Mouse (Mus musculus): ENCODE measurements around the gene Slc22a16. TPM values are rescaled to one million over a fixed set of nuclear protein-coding genes. Genes with fewer than 3 reads are reported as not detected.

Gene Slc22a16
- polyA plus RNA-seq, 1 experiment from 2014 or later, result not detected

- H3K4me2 ChIP-seq (ENCODE audit: low read depth, low read length), result no peak overlapping the region
- peaks cover 7% of the 10 kb centered on the region for H3K4me1 ChIP-seq (replicated peaks; ENCODE audit: control insufficient read depth, insufficient read depth, low read length)
- no peak overlapping the region for H3K27ac ChIP-seq (ENCODE audit: low read length)
- no peaks in the 10 kb centered on the region for H3K9me3 ChIP-seq (ENCODE audit: control insufficient read depth, low read length)
- no peaks in the 10 kb centered on the region for H3K36me3 ChIP-seq (ENCODE audit: control insufficient read depth, insufficient read depth, low read length)
- no peak for ATAC-seq (ENCODE audit: low read depth)
- H3K4me3 ChIP-seq (ENCODE audit: low read length), result no peak overlapping the region
- H3K9ac ChIP-seq (ENCODE audit: low read length), result no peak overlapping the region
- no peaks in the 10 kb centered on the region for H3K27me3 ChIP-seq (ENCODE audit: control insufficient read depth, insufficient read depth, low read depth, low read length)
- 70% methylated on average over 9 of the region's 9 CpGs for WGBS
Observed at GRCm38 (mm10) chr10:40630961-40631360, 60.8 kb downstream of the Slc22a16 start.

DNA sequence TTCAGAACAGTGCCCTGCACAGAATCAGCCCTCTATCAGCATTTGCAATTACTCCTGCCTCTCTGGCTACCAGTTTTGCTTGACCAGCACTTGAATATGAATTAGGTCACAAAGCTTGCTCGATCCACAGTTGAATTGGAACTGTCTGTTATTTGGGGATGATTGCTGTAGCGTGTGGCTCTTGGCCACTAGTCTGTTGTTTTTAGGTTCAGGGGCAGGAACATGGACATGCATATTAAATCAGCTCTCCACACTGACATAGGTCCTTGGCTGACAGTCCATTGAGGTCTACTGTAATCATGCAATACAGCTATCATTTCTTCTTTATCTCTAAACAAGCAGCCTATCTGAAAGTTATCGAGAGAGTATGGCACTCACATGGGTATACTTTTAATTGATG is 62.0 kb downstream of the Slc22a16 start:
- Histone ChIP-seq H3K9me3 (ENCODE audit: control insufficient read depth, low read length) (no peaks in the 10 kb centered on the region), H3K27me3 (ENCODE audit: control insufficient read depth, insufficient read depth, low read depth, low read length) (no peaks in the 10 kb centered on the region), H3K4me3 (ENCODE audit: low read length) (no peak overlapping the region), H3K4me1 (replicated peaks; ENCODE audit: control insufficient read depth, insufficient read depth, low read length) (peaks cover 7% of the 10 kb centered on the region), H3K4me2 (ENCODE audit: low read depth, low read length) (no peak overlapping the region), H3K9ac (ENCODE audit: low read length) (no peak overlapping the region), H3K27ac (ENCODE audit: low read length) (no peak overlapping the region), H3K36me3 (ENCODE audit: control insufficient read depth, insufficient read depth, low read length) (no peaks in the 10 kb centered on the region)
- WGBS, result 79% methylated on average over 3 of the region's 3 CpGs
- ATAC-seq (ENCODE audit: low read depth), result no peak

GRCm38 (mm10) chr10:40637331-40637730 is 67.2 kb downstream of the Slc22a16 start:
- H3K4me2 ChIP-seq (ENCODE audit: low read depth, low read length), result no peak overlapping the region
- 40% methylated on average over 10 of the region's 10 CpGs for WGBS

GRCm38 (mm10) chr10:40638276-40638675 is 68.1 kb downstream of the Slc22a16 start:
- H3K4me2 ChIP-seq (ENCODE audit: low read depth, low read length), result no peak overlapping the region
- H3K9ac ChIP-seq (ENCODE audit: low read length), result peak overlapping the region; percentile 16; the same call in 1 of the 2 replicates

More at GRCm38 (mm10) chr10:40637331-40637730, 67.2 kb downstream of the Slc22a16 start:
- no peaks in the 10 kb centered on the region for H3K9me3 ChIP-seq (ENCODE audit: control insufficient read depth, low read length)
- H3K27me3 ChIP-seq (ENCODE audit: control insufficient read depth, insufficient read depth, low read depth, low read length), result no peaks in the 10 kb centered on the region
- H3K4me1 ChIP-seq (replicated peaks; ENCODE audit: control insufficient read depth, insufficient read depth, low read length), result peaks cover 3% of the 10 kb centered on the region
- H3K9ac ChIP-seq (ENCODE audit: low read length), result no peak overlapping the region
- no peak for ATAC-seq (ENCODE audit: low read depth)
- no peak overlapping the region for H3K27ac ChIP-seq (ENCODE audit: low read length)
- H3K36me3 ChIP-seq (ENCODE audit: control insufficient read depth, insufficient read depth, low read length), result no peaks in the 10 kb centered on the region
- H3K4me3 ChIP-seq (ENCODE audit: low read length), result no peak overlapping the region

GRCm38 (mm10) chr10:40638823-40639819 is 69.0 kb downstream of the Slc22a16 start:
- no peak overlapping the region for H3K4me2 ChIP-seq (ENCODE audit: low read depth, low read length)
- H3K4me1 ChIP-seq (replicated peaks; ENCODE audit: control insufficient read depth, insufficient read depth, low read length), result peaks cover 5% of the 10 kb centered on the region
- H3K27ac ChIP-seq (ENCODE audit: low read length), result no peak overlapping the region
- no peaks in the 10 kb centered on the region for H3K9me3 ChIP-seq (ENCODE audit: control insufficient read depth, low read length)
- H3K36me3 ChIP-seq (ENCODE audit: control insufficient read depth, insufficient read depth, low read length), result no peaks in the 10 kb centered on the region
- H3K4me3 ChIP-seq (ENCODE audit: low read length), result no peak overlapping the region
- no peak for ATAC-seq (ENCODE audit: low read depth)
- no peaks in the 10 kb centered on the region for H3K27me3 ChIP-seq (ENCODE audit: control insufficient read depth, insufficient read depth, low read depth, low read length)
- WGBS, result 68% methylated on average over 26 of the region's 26 CpGs
- peak overlapping the region; percentile 11; the same call in 1 of the 2 replicates for H3K9ac ChIP-seq (ENCODE audit: low read length)

More at GRCm38 (mm10) chr10:40638276-40638675, 68.1 kb downstream of the Slc22a16 start:
- Histone ChIP-seq H3K9me3 (ENCODE audit: control insufficient read depth, low read length) (no peaks in the 10 kb centered on the region), H3K4me1 (replicated peaks; ENCODE audit: control insufficient read depth, insufficient read depth, low read length) (peaks cover 3% of the 10 kb centered on the region), H3K36me3 (ENCODE audit: control insufficient read depth, insufficient read depth, low read length) (no peaks in the 10 kb centered on the region), H3K27ac (ENCODE audit: low read length) (no peak overlapping the region), H3K4me3 (ENCODE audit: low read length) (no peak overlapping the region), H3K27me3 (ENCODE audit: control insufficient read depth, insufficient read depth, low read depth, low read length) (no peaks in the 10 kb centered on the region)
- 64% methylated on average over 7 of the region's 7 CpGs for WGBS
- ATAC-seq (ENCODE audit: low read depth), result no peak

DNA sequence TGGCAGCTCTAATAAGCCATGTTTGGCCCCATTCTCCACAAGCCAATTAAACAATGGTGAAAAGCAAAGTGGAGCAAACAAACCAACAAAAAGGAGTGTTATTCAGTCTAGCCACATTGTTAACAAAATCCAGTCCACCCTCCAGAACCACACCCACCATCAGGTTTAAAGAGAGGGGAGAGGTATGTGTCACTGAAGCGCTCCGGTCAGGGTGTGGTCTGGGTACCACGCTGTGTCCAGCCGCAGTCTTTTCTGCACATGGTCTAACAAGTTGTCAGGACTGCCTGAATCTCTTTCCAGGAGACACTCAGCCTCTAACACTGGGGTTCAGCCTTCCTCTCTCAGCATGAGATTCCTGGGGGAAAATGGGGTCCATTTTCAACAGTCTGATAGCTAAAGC is 70.3 kb downstream of the Slc22a16 start:
- Histone ChIP-seq H3K27me3 (ENCODE audit: control insufficient read depth, insufficient read depth, low read depth, low read length) (no peaks in the 10 kb centered on the region), H3K4me2 (ENCODE audit: low read depth, low read length) (no peak overlapping the region), H3K9me3 (ENCODE audit: control insufficient read depth, low read length) (no peaks in the 10 kb centered on the region), H3K4me1 (replicated peaks; ENCODE audit: control insufficient read depth, insufficient read depth, low read length) (peaks cover 7% of the 10 kb centered on the region), H3K36me3 (ENCODE audit: control insufficient read depth, insufficient read depth, low read length) (no peaks in the 10 kb centered on the region), H3K27ac (ENCODE audit: low read length) (no peak overlapping the region), H3K9ac (ENCODE audit: low read length) (no peak overlapping the region), H3K4me3 (ENCODE audit: low read length) (no peak overlapping the region)
- 92% methylated on average over 4 of the region's 4 CpGs for WGBS
- no peak for ATAC-seq (ENCODE audit: low read depth)

GRCm38 (mm10) chr10:40641901-40642300 is 71.8 kb downstream of the Slc22a16 start:
- H3K27me3 ChIP-seq (ENCODE audit: control insufficient read depth, insufficient read depth, low read depth, low read length), result no peaks in the 10 kb centered on the region
- ATAC-seq (ENCODE audit: low read depth), result no peak
- H3K9me3 ChIP-seq (ENCODE audit: control insufficient read depth, low read length), result no peaks in the 10 kb centered on the region
- WGBS, result 85% methylated on average over 7 of the region's 7 CpGs
- H3K27ac ChIP-seq (ENCODE audit: low read length), result no peak overlapping the region
- no peaks in the 10 kb centered on the region for H3K36me3 ChIP-seq (ENCODE audit: control insufficient read depth, insufficient read depth, low read length)
- no peak overlapping the region for H3K9ac ChIP-seq (ENCODE audit: low read length)
- no peak overlapping the region for H3K4me3 ChIP-seq (ENCODE audit: low read length)
- peaks cover 7% of the 10 kb centered on the region for H3K4me1 ChIP-seq (replicated peaks; ENCODE audit: control insufficient read depth, insufficient read depth, low read length)
- H3K4me2 ChIP-seq (ENCODE audit: low read depth, low read length), result no peak overlapping the region

- H3K27ac ChIP-seq (ENCODE audit: low read length), result no peak overlapping the region
- 64% methylated on average over 5 of the region's 5 CpGs for WGBS
- no peak overlapping the region for H3K4me2 ChIP-seq (ENCODE audit: low read depth, low read length)
- no peak overlapping the region for H3K4me3 ChIP-seq (ENCODE audit: low read length)
- no peaks in the 10 kb centered on the region for H3K36me3 ChIP-seq (ENCODE audit: control insufficient read depth, insufficient read depth, low read length)
- peaks cover 6% of the 10 kb centered on the region for H3K4me1 ChIP-seq (replicated peaks; ENCODE audit: control insufficient read depth, insufficient read depth, low read length)
- H3K27me3 ChIP-seq (ENCODE audit: control insufficient read depth, insufficient read depth, low read depth, low read length), result no peaks in the 10 kb centered on the region
- H3K9me3 ChIP-seq (ENCODE audit: control insufficient read depth, low read length), result no peaks in the 10 kb centered on the region
- no peak for ATAC-seq (ENCODE audit: low read depth)
- H3K9ac ChIP-seq (ENCODE audit: low read length), result no peak overlapping the region
Observed at GRCm38 (mm10) chr10:40643126-40643525, 73.0 kb downstream of the Slc22a16 start.

DNA sequence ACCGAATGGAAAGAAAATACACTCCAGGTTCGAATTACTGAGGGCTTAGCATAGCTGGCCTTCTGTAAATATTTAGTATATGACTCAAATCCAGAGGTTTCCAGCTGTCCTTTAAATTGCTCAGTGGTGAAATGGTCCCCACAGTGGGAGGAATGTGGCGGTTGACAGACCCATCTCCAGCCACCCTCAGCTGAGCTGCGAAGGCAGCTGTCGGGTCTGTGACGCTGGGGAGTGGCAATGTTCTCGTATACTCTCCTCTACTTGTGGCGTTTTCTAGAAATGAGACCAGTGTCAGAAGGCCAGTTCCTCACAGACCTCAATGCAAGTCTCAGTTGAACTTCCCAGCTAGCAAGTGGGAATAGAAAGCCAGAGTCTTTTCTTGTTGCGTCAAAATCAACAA is 74.3 kb downstream of the Slc22a16 start:
- H3K36me3 ChIP-seq (ENCODE audit: control insufficient read depth, insufficient read depth, low read length), result no peaks in the 10 kb centered on the region
- H3K27ac ChIP-seq (ENCODE audit: low read length), result no peak overlapping the region; the same call in 1 of the 2 replicates
- H3K4me3 ChIP-seq (ENCODE audit: low read length), result no peak overlapping the region
- H3K4me2 ChIP-seq (ENCODE audit: low read depth, low read length), result peak overlapping the region; percentile 13; the same call in 1 of the 2 replicates
- no peaks in the 10 kb centered on the region for H3K9me3 ChIP-seq (ENCODE audit: control insufficient read depth, low read length)
- WGBS, result 35% methylated on average over 9 of the region's 9 CpGs
- no peaks in the 10 kb centered on the region for H3K27me3 ChIP-seq (ENCODE audit: control insufficient read depth, insufficient read depth, low read depth, low read length)
- 0 out of 2 replicates have a peak, but pooled peaks cover 4% of the 10 kb centered on the region for H3K4me1 ChIP-seq (replicated peaks; ENCODE audit: control insufficient read depth, insufficient read depth, low read length)
- peak; percentile 82 for ATAC-seq (ENCODE audit: low read depth)
- no peak overlapping the region for H3K9ac ChIP-seq (ENCODE audit: low read length)

All from lung, embryonic 16.5 days (tissue).